In the genomic region with DNA sequence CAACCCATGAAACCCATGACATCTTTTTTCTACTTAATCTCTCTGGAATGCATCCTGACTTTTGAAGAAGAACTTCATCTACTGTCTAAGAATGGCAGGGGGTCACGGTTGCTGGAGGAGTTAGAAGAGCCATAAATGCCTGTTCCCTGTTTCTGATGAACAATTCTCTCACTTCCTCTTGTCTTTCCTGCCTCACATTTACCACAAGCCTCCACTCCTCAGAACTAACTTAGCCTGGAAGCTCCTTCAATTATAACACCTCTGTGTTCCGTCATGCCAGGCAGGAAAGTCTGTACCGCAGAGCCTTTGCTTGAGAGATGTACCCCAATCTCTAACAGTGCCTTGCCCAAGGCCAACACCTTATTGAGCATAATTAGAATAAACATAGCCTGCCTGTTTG, we compare ENCODE assay signal across 23 mouse cellular contexts. TPM values are rescaled to one million over a fixed set of nuclear protein-coding genes. Genes with fewer than 3 reads are reported as not detected.
DNase-seq lines count a peak whose midpoint lies in the region; ATAC-seq lines count a peak whose summit lies in the region.
"Had no signal": no experiment of that assay in that cellular context is flagged by ENCODE, and none has a peak within 500 bp of the region (broad histone marks: within the 10 kb centered on the region; RNA-seq: fewer than 3 reads in every experiment).

No protein-coding gene starts in this region.

- no peak for DNase-seq in thymus, postnatal 14 days
- no peak for DNase-seq in retina, embryonic 14.5 days (ENCODE audit: low spot score)
- DNase-seq in cerebellum, postnatal 10 days = no peak
- DNase-seq: adrenal gland, adult 2 months; adrenal gland, adult 8-10 months; adrenal gland, postnatal 10 days; adrenal gland, postnatal 14 days; adrenal gland, postnatal 25 days; adrenal gland, postnatal 36 days; B cell, adult 2 months; cerebellum, adult 11 months; cerebellum, adult 11-12 months had no signal

- ATAC-seq in common myeloid progenitor, adult 5-6 weeks (replicated peaks; ENCODE audit: low read depth, poor library complexity, severe bottlenecking) = peak; percentile 74
- ATAC-seq in granulocyte monocyte progenitor cell, adult 5-6 weeks (replicated peaks; ENCODE audit: poor library complexity, severe bottlenecking) = peak; percentile 98
- ATAC-seq in megakaryocyte, adult 5-6 weeks (ENCODE audit: poor library complexity, severe bottlenecking) = peak; percentile 68
- ATAC-seq in megakaryocyte progenitor cell, adult 5-6 weeks (replicated peaks; ENCODE audit: poor library complexity) = peak; percentile 79
- no peak for ATAC-seq in megakaryocyte-erythroid progenitor cell, adult 5-6 weeks (replicated peaks; ENCODE audit: low FRiP score, low TSS enrichment, poor library complexity, severe bottlenecking)
- ATAC-seq: activated CD4-positive, CD25-positive, alpha-beta regulatory T cell, adult 4 months; CD4-positive, CD25-positive, alpha-beta regulatory T cell, adult 4 months; Patski had no signal

RNA-seq across cellular contexts. Expression of a gene that starts 19.0 kb away (rescaled TPM):
- total RNA-seq in common myeloid progenitor, adult 5-6 weeks (2017) = not detected in 2 replicates
- not detected in 2 replicates for total RNA-seq in granulocyte monocyte progenitor cell, adult 5-6 weeks (2014; fragmentation: Nextera tagmentation)
- total RNA-seq in granulocyte monocyte progenitor cell, adult 5-6 weeks (2017) = not detected in 2 replicates
- not detected in 2 replicates for total RNA-seq in megakaryocyte, adult 5-6 weeks (2015)
- not detected in 2 replicates for total RNA-seq in megakaryocyte, adult 5-6 weeks (2017)
- not detected in 2 replicates for total RNA-seq in megakaryocyte progenitor cell, adult 5-6 weeks (2015)
- not detected in 2 replicates for total RNA-seq in megakaryocyte progenitor cell, adult 5-6 weeks (2017)
- not detected in 2 replicates for total RNA-seq in megakaryocyte-erythroid progenitor cell, adult 5-6 weeks (2014; fragmentation: Nextera tagmentation)
- total RNA-seq in megakaryocyte-erythroid progenitor cell, adult 5-6 weeks (2017) = not detected in 2 replicates
- total RNA-seq: adrenal gland, adult 2 months; adrenal gland, postnatal 10 days; adrenal gland, postnatal 25 days; adrenal gland, postnatal 36 days; CH12.LX; MEL had no signal

RNA-seq across cellular contexts. Expression of a gene that starts 27.4 kb away (rescaled TPM):
- total RNA-seq in common myeloid progenitor, adult 5-6 weeks (2017) = not detected in 2 replicates
- not detected in 2 replicates for total RNA-seq in granulocyte monocyte progenitor cell, adult 5-6 weeks (2014; fragmentation: Nextera tagmentation)
- not detected in 2 replicates for total RNA-seq in granulocyte monocyte progenitor cell, adult 5-6 weeks (2017)
- total RNA-seq in megakaryocyte, adult 5-6 weeks (2015) = not detected in 2 replicates
- total RNA-seq in megakaryocyte, adult 5-6 weeks (2017) = not detected in 2 replicates
- not detected in 2 replicates for total RNA-seq in megakaryocyte progenitor cell, adult 5-6 weeks (2015)
- not detected in 2 replicates for total RNA-seq in megakaryocyte progenitor cell, adult 5-6 weeks (2017)
- not detected in 2 replicates for total RNA-seq in megakaryocyte-erythroid progenitor cell, adult 5-6 weeks (2014; fragmentation: Nextera tagmentation)
- not detected in 2 replicates for total RNA-seq in megakaryocyte-erythroid progenitor cell, adult 5-6 weeks (2017)
- total RNA-seq: adrenal gland, adult 18-20 months; adrenal gland, adult 2 months; adrenal gland, adult 8-10 months; adrenal gland, postnatal 14 days; adrenal gland, postnatal 25 days; adrenal gland, postnatal 36 days; CH12.LX; MEL had no signal
